Mouse (Mus musculus): Measurements from ENCODE around the gene Auts2.

Auts2 gene

DNA sequence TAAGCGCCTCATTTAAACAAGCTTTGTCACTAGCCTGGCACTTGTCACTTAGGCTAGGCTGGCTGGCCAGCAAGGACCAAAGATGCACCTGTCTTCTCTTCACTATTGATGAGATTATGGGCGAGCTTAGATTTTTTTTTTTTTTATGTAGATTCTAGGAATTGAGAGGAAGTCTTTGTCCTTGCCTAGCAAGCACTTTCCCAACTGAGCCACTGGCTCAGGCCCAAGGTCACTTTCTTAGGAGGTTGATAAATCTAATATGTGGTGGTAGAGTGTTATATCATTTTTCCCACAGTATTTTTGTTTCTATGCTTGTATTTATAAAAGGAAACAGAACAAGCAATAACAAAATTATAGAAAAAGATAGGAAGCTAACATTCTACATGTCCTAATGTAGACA, 571.2 kb downstream of the Auts2 start:
- no peak for DNase-seq

GRCm38 (mm10) chr5:131965499-131965898, 577.6 kb downstream of the Auts2 start:
- DNase-seq: no peak

DNA sequence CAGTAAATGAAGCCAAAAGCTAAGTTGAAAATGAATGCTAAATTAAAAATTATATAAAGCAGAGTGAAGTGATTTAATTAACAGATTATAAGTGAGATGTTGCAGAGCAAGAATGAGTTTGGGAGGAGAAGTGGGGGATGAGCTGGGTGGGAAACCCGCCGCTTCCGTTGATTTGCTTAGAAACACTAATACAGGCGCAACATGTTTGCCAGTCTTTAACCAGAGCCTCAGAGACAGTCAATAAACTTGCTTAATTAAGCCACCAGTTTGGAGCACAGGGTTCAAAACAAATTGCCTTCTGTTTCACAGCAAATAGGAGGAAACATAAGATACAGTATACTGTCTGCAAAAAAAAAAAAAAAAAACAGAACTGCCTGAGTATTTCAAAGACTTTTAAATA, 579.6 kb downstream of the Auts2 start:
- DNase-seq: no peak

DNA sequence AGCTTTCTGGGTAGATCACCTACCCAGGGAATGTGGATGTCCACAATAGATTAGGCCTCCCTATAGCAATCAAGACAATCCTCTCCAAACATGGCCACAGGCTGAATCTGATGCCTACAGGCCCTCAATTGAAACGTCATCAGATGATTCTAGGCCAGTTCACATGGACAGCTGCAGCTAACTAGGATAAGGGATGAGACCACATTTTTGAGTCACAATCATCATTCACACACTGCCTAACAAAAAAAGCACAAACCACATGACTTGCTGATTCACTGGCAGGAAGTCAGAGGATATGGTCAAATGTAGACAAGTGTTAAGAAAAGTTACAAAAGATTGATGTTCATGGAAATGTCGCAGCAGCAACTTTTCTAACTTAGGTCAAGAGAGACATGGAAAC, 581.3 kb downstream of the Auts2 start:
- no peak for DNase-seq

GRCm38 (mm10) chr5:131960432-131960831, 582.7 kb downstream of the Auts2 start:
- no peak for DNase-seq

- DNase-seq: no peak
Measured at GRCm38 (mm10) chr5:131956998-131957397, 586.1 kb downstream of the Auts2 start.

- DNase-seq: no peak
Measured at GRCm38 (mm10) chr5:131956090-131956489, 587.1 kb downstream of the Auts2 start.

GRCm38 (mm10) chr5:131955227-131956016, 587.7 kb downstream of the Auts2 start:
- DNase-seq: no peak

GRCm38 (mm10) chr5:131948571-131949151, 594.5 kb downstream of the Auts2 start:
- no peak for DNase-seq

- DNase-seq: no peak
Measured at GRCm38 (mm10) chr5:131946801-131947200, 596.3 kb downstream of the Auts2 start.

DNA sequence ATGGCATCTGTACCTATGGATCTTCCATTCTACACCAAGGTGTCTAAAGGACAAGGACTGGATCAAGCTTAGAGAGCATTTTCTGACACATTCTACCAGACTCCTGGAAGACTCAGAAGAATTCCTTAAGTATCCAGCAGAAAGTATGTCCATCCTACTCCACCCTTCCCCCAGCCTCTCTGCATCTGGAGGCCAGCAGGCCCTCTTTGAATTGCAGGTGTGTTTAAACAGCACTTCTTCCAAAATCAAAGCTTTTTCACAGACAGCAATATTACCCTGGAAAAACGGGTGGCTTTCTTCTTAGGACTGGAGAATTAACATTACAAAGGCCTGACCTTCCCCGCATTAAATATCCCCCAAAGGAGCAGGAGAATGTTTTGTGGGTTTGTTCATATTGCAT, 598.4 kb downstream of the Auts2 start:
- DNase-seq: no peak

DNA sequence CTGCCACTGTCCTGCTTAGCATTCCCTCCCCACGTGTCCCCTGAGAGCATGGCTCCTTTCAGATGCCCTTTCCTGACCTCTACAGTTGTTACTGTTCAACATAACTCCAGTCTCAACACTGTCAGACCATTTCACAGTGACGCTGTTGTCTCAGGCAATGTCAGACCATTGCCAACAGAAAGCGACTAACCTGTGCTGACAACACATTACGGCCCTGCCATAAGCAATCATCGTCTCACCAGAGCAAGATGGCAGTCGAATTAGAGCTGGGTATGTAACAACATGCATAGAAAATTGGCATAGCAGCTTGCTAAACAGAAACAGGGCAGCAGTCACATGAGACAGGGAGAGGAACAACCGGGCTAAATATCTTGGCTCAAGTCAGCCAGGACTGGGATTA, 614.4 kb downstream of the Auts2 start:
- DNase-seq: no peak

DNA sequence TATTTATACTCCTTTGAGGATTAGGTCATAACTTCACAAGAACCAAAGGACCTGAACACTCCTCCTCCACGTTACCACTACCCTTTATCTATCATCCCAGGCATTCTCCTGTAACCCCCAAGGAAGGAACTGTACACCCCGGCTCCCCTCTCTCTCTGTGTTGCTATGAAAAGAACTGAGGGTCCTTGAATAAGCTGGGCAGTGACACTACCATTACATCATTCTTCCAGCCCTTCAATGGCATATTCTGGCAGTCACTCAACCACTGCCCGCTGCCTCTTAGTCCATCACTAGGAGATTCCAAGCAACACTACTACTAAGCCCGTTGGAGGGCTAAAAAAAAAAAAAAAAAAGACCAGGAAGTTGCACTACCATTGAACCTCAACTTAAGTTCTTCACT, 620.4 kb downstream of the Auts2 start:
- no peak for DNase-seq

DNA sequence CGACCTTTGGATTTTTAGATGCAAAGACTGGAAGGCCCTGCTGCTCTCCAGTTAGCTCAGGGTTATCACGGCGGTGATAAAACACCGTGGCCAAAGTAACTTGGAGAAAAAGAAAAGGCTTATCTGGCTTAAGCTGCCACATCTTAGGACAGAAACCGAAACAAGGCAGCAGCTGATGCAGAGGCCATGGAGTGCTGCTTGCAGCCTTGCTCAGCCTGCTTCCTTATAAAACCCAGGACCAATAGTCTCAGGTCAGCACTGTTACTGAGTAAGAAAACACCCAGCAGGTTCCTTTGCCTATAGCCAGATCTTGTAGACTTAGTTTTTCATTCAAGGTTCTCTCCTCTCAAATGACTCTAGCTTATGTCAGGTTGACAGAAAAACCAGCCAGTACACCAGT, 621.0 kb downstream of the Auts2 start:
- no peak for DNase-seq

DNA sequence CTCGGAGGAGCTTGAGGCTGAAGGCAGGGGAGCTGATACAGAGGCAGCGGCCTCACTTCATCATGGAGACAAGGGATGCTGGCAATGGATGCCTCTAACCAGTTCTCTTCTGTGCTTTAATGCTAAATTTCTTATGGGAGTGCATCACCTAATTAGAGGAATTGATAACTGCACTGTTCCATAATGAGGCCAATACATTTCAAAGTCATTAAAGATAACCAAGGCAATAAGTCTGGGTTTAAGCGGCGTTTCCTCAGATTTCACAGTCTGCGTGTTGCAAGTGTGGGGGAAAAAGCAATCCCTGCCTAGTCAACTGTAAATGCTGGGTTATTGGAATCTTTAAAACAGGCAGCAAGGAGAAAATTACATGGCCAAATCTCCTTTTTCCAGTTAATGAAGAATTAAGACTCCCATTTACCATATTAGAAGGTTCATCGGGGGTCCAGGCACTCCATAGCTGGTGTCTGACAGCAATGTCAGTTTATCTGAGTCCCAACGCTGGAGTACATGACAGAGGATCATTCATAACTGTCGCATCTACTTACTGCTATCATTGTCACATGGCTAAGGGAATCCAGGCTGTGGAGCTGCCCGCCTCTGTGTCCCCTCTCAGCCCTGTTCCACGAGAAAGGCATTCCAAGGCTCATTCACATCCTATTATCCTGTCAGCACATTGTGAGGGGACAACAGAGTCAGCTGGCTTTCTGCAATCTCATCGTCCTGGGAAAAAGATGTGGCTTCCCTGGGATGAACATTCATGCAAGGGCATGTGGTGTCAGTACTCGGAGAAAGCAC, 623.0 kb downstream of the Auts2 start:
- DNase-seq: no peak

GRCm38 (mm10) chr5:131916791-131917403, 626.2 kb downstream of the Auts2 start:
- DNase-seq: no peak

GRCm38 (mm10) chr5:131913562-131913961, 629.6 kb downstream of the Auts2 start:
- no peak for DNase-seq

DNA sequence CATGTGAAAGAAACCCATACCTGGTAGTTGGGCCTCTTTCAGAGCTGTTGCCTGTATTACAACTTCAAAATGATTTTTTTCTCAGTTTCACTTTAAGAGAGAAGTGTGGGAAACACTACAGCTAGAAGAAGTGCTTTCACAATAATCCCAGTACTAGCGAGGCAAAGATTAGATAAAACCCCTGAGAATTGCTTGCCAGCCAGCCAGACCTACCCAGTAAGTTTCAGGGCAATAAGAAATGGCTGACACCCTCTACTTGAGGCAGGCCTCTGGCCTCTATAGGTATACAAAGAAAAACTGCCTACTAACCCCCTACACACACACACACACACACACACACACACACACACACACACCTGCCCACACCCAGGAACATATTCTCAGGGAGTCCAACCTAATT, 630.2 kb downstream of the Auts2 start:
- DNase-seq: no peak

DNA sequence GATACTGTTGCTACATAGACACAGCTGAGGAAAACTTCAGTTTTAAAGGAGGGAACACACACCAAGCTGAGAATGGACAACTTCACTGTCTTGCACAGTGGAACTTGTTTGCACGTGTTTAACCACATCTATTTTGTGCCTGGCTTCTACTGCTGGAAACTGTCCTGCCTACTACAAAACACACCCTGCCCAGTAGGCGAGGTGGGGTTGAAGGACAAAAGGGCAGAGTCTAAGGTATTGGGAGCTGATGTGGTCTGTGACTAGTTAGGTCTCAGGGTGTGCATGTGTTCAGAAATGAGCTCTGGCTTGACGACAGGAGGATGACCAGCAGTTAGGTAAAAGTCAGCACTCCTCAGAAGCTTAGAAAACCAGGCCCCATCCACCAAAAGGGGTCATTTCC, 636.8 kb downstream of the Auts2 start:
- no peak for DNase-seq

- DNase-seq: no peak
Measured at GRCm38 (mm10) chr5:131904478-131904877, 638.7 kb downstream of the Auts2 start.

- DNase-seq: no peak
Measured at GRCm38 (mm10) chr5:131898048-131898638, 645.0 kb downstream of the Auts2 start.

- no peak for DNase-seq
Measured at GRCm38 (mm10) chr5:131886636-131887035, 656.5 kb downstream of the Auts2 start.

- DNase-seq: no peak
Measured at GRCm38 (mm10) chr5:131876569-131876968, 666.6 kb downstream of the Auts2 start.

Data from thymus, postnatal 4 days (tissue).